Mouse (Mus musculus): ENCODE results near the gene Vmn2r88. TPM values are rescaled to one million over a fixed set of nuclear protein-coding genes. Genes with fewer than 3 reads are reported as not detected.

The Vmn2r88 gene
- polyA plus RNA-seq, 1 experiment from 2014 or later: not detected

Other genes with a start within 250 kb of the Vmn2r88 start
- gene Rnase2b, start 248.6 kb upstream of the Vmn2r88 start, polyA plus RNA-seq (2016; fragmentation: Nextera tagmentation; extraction: Ambion mirVana): not detected in 2 replicates
- not detected in 2 replicates for gene Ang2, start 211.7 kb upstream of the Vmn2r88 start, polyA plus RNA-seq (2016; fragmentation: Nextera tagmentation; extraction: Ambion mirVana)
- not detected in 2 replicates for gene Ear14, start 207.4 kb upstream of the Vmn2r88 start, polyA plus RNA-seq (2016; fragmentation: Nextera tagmentation; extraction: Ambion mirVana)
- not detected in 2 replicates for gene Rnase2a, start 154.7 kb upstream of the Vmn2r88 start, polyA plus RNA-seq (2016; fragmentation: Nextera tagmentation; extraction: Ambion mirVana)
- gene Gm7247, start 49.1 kb upstream of the Vmn2r88 start, polyA plus RNA-seq (2016; fragmentation: Nextera tagmentation; extraction: Ambion mirVana): not detected in 2 replicates
- not detected in 2 replicates for gene Vmn2r89, start 41.0 kb downstream of the Vmn2r88 start, polyA plus RNA-seq (2016; fragmentation: Nextera tagmentation; extraction: Ambion mirVana)
- gene Gm5622, start 142.0 kb downstream of the Vmn2r88 start, polyA plus RNA-seq (2016; fragmentation: Nextera tagmentation; extraction: Ambion mirVana): 0.08 TPM in 1 of 2 replicates, not detected in the other
- gene Gm17175, start 163.2 kb downstream of the Vmn2r88 start, polyA plus RNA-seq (2016; fragmentation: Nextera tagmentation; extraction: Ambion mirVana): not detected in 2 replicates
- not detected in 2 replicates for gene Gm17174, start 181.3 kb downstream of the Vmn2r88 start, polyA plus RNA-seq (2016; fragmentation: Nextera tagmentation; extraction: Ambion mirVana)
- not detected in 2 replicates for gene Gm17078, start 200.5 kb downstream of the Vmn2r88 start, polyA plus RNA-seq (2016; fragmentation: Nextera tagmentation; extraction: Ambion mirVana)
- gene Gm4181, start 224.8 kb downstream of the Vmn2r88 start, polyA plus RNA-seq (2016; fragmentation: Nextera tagmentation; extraction: Ambion mirVana): not detected in 2 replicates